Mouse (Mus musculus): ENCODE results near the gene Cmc2.

Cmc2 gene

GRCm38 (mm10) chr8:116905836-116906235 lies 15.4 kb downstream of the Cmc2 start:
- DNase-seq (ENCODE audit: low spot score in 2 of 2), result no peak

GRCm38 (mm10) chr8:116905252-116905651 lies 16.0 kb downstream of the Cmc2 start:
- DNase-seq (ENCODE audit: low spot score in 2 of 2), result no peak

GRCm38 (mm10) chr8:116904736-116905135 lies 16.5 kb downstream of the Cmc2 start:
- DNase-seq (ENCODE audit: low spot score in 2 of 2), result no peak

- no peak for DNase-seq (ENCODE audit: low spot score in 2 of 2)
Measured at GRCm38 (mm10) chr8:116895521-116895920, 25.7 kb downstream of the Cmc2 start.

- no peak for DNase-seq (ENCODE audit: low spot score in 2 of 2)
Measured at GRCm38 (mm10) chr8:116893938-116894337, 27.3 kb downstream of the Cmc2 start.

- DNase-seq (ENCODE audit: low spot score in 2 of 2), result no peak
Measured at GRCm38 (mm10) chr8:116892636-116893035, 28.6 kb downstream of the Cmc2 start.

GRCm38 (mm10) chr8:116892130-116892529 lies 29.1 kb downstream of the Cmc2 start:
- no peak for DNase-seq (ENCODE audit: low spot score in 2 of 2)

GRCm38 (mm10) chr8:116891446-116891845 lies 29.8 kb downstream of the Cmc2 start:
- DNase-seq (ENCODE audit: low spot score in 2 of 2), result no peak

GRCm38 (mm10) chr8:116887813-116888212 lies 33.4 kb downstream of the Cmc2 start:
- DNase-seq (ENCODE audit: low spot score in 2 of 2), result no peak

- DNase-seq (ENCODE audit: low spot score in 2 of 2), result no peak
Measured at GRCm38 (mm10) chr8:116881396-116881795, 39.9 kb downstream of the Cmc2 start.

- no peak for DNase-seq (ENCODE audit: low spot score in 2 of 2)
Measured at GRCm38 (mm10) chr8:116875798-116876450, 45.3 kb downstream of the Cmc2 start.

GRCm38 (mm10) chr8:116873986-116874385 lies 47.3 kb downstream of the Cmc2 start:
- no peak for DNase-seq (ENCODE audit: low spot score in 2 of 2)

- no peak for DNase-seq (ENCODE audit: low spot score in 2 of 2)
Measured at GRCm38 (mm10) chr8:116873586-116873985, 47.7 kb downstream of the Cmc2 start.

- peak in 1 of 2 experiments; percentile 20 for DNase-seq (ENCODE audit: low spot score in 2 of 2)
Measured at GRCm38 (mm10) chr8:116872761-116873342, 48.4 kb downstream of the Cmc2 start.

GRCm38 (mm10) chr8:116868699-116869098 lies 52.6 kb downstream of the Cmc2 start:
- DNase-seq (ENCODE audit: low spot score in 2 of 2), result peak in 1 of 2 experiments; percentile 51

- no peak for DNase-seq (ENCODE audit: low spot score in 2 of 2)
Measured at GRCm38 (mm10) chr8:116867321-116867720, 53.9 kb downstream of the Cmc2 start.

- DNase-seq (ENCODE audit: low spot score in 2 of 2), result no peak
Measured at GRCm38 (mm10) chr8:116866118-116866903, 54.9 kb downstream of the Cmc2 start.

GRCm38 (mm10) chr8:116864514-116864913 lies 56.7 kb downstream of the Cmc2 start:
- DNase-seq (ENCODE audit: low spot score in 2 of 2), result no peak

- DNase-seq (ENCODE audit: low spot score in 2 of 2), result no peak
Measured at GRCm38 (mm10) chr8:116864022-116864387, 57.2 kb downstream of the Cmc2 start.

- DNase-seq (ENCODE audit: low spot score in 2 of 2), result peak; percentile 61 to 72
Measured at GRCm38 (mm10) chr8:116863357-116864021, 57.8 kb downstream of the Cmc2 start.

- no peak for DNase-seq (ENCODE audit: low spot score in 2 of 2)
Measured at GRCm38 (mm10) chr8:116862191-116862590, 59.1 kb downstream of the Cmc2 start.

GRCm38 (mm10) chr8:116852042-116852441 lies 69.2 kb downstream of the Cmc2 start:
- DNase-seq (ENCODE audit: low spot score in 2 of 2), result no peak
